Mouse (Mus musculus): ENCODE results near the gene Pxdn.

DNA sequence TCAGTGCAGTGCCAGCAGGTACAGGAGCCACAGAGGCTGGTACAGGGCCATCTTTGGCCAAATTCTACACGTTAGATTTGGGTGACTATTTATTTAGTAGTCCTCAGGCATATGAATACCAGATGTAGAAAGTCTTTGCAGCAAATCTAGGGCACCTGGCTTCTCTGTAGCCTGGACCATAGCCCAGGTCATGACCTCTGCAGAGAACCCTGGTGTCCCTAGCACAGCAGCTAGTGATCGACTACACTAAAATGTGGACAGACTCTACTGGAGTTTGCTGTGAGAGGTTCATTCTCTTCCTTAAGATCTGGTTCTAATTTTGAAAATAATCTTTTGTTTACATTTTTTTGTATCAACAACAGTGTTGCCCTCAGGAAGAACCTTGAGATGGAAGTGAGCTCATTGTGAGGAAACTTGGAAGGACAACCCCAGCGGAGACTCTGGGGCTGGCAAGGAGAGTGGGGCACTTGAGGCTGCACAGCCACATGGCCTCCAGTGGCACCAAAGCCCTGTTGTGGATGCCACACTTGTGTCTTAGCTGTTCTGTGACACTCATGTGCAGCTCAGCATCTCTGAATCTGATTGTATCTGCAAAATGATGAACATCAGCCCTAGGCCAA lies 90.4 kb downstream of the Pxdn start:
- no peak for TF ChIP-seq E2F4 (IDR thresholded peaks at IDR 0.05; ENCODE audit: insufficient replicate concordance, low read depth, low read length)
- no peak for TF ChIP-seq USF1 (IDR thresholded peaks at IDR 0.05; ENCODE audit: low read depth, low read length)
- no peak for TF ChIP-seq CTCF (conservative IDR thresholded peaks at IDR 0.05 in 1 of 2, IDR thresholded peaks at IDR 0.05 in 1 of 2; ENCODE audit: low read depth in 2 of 2, low read length in 2 of 2)
- TF ChIP-seq POLR2A (IDR thresholded peaks at IDR 0.05; ENCODE audit: low read depth, low read length) = no peak
- no peak for TF ChIP-seq EP300 (IDR thresholded peaks at IDR 0.05; ENCODE audit: low read length)
- no peak for TF ChIP-seq MYC (IDR thresholded peaks at IDR 0.05; ENCODE audit: low read depth, low read length)
- no peak for TF ChIP-seq ZC3H11A (IDR thresholded peaks at IDR 0.05; ENCODE audit: low read depth, low read length)
- TF ChIP-seq JUND (conservative IDR thresholded peaks at IDR 0.05; ENCODE audit: low read depth, low read length) = no peak
- TF ChIP-seq MAFK (IDR thresholded peaks at IDR 0.05; ENCODE audit: insufficient replicate concordance, low read length) = no peak
- no peak for TF ChIP-seq MXI1 (IDR thresholded peaks at IDR 0.05; ENCODE audit: low read depth, low read length)

Measured in CH12.LX (cell line).